Mouse (Mus musculus): ENCODE results near the gene Cltc.

Cltc gene

GRCm38 (mm10) chr11:86650676-86651075, 106.7 kb downstream of the Cltc start:
- no peak for DNase-seq (ENCODE audit: low read depth in 1 of 2, low spot score in 2 of 2)

- DNase-seq (ENCODE audit: low read depth in 1 of 2, low spot score in 2 of 2) = no peak
These were observed 107.8 kb downstream of the Cltc start for GRCm38 (mm10) chr11:86649542-86649941.

- DNase-seq (ENCODE audit: low read depth in 1 of 2, low spot score in 2 of 2) = no peak
These were observed 109.5 kb downstream of the Cltc start for GRCm38 (mm10) chr11:86647706-86648447.

- no peak for DNase-seq (ENCODE audit: low read depth in 1 of 2, low spot score in 2 of 2)
These were observed 110.4 kb downstream of the Cltc start for GRCm38 (mm10) chr11:86646885-86647459.

DNA sequence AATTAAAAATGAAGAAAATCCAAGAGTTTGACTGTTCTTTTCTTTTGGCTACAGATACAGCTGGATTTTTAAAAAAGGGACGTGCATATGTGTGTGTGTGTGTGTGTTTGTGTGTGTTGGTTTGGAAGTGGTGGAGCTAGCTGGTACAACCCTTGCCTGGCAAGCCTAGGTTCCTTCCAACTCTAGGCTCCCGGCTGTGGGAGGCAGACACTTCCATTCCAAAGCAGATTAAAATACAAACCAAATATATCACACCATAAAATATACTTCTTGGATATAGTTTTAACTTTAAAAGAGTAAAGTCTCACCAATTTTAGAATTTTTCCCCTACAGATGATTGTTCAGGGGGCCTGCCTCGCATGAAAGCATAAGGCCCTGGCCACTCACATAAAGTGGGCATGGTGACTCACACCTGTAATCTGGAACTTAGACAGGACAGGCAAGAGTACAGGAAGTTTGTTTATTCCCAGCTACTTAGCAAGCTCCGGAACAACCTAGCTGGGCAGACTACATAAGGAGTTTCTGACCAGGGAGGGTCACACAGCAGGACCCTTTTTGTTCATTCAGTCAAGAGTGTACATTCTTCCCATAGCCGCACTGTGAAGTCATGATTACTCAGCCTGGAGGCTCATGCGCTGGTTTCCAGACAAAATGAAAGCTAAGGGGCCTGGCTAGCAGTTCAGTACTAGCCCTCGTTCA, 111.1 kb downstream of the Cltc start:
- no peak for DNase-seq (ENCODE audit: low read depth in 1 of 2, low spot score in 2 of 2)

DNA sequence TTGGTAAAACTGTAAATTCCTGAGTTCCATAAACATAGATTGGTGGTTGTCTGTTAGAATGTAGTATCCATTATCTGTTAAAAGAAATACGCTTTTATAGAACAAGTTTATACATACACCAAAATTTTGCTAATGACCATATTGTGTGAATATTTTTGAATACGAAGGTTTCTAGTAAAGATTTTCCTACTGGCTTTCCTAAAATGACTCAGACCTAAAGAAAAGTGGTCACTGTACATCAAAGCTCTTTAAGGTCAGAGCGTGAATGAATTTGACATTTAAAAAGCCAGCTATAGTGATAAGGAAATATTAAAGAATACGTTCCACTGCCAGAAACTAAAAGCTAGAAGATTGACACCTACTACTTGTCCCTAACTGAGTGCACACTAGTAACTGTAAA, 112.8 kb downstream of the Cltc start:
- DNase-seq (ENCODE audit: low read depth in 1 of 2, low spot score in 2 of 2) = no peak

Measured in monocyte, adult 2 months (primary cell).